Mouse (Mus musculus): ENCODE data around the gene Igsf3.

Gene Igsf3

DNA sequence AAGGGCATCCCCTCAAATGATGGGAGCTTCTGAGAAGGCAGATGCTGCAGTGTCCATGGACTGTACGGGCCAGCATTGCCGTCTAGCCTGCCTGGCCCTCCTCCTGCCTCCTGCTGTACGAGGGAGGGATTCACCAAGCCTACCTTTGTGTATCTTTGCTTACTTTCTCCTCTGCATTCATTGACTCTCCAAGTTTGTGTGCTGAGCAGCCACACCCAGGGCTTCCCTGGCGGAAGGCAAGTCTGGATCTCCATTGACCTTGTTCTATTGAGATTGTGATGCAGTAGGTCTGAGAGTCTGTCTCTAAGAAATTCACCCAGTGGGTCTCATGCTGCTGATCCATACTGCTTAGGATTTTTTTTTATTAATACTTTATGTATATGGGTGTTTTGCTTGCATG lies 70.4 kb downstream of the Igsf3 start:
- DNase-seq (ENCODE audit: low spot score), result no peak

DNA sequence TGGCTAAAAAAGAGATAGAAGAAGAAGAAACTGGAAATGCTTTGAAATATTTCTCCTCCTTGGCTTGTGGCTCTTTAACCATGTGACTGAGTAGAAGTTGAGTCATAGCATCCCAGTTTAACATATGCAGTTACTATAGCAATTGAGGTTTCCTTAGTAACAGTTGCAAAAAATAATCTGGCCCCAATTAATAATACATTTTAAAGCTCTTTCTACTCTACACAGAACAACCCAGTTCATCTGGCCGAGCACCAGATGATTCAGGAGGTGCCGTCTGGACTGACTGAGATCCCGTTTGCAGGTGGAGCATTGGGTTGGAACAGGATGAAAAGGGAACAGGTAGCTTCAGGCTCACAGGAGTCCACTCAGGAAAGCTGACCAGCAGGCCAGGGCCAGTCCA lies 71.9 kb downstream of the Igsf3 start:
- DNase-seq (ENCODE audit: low spot score), result no peak

DNA sequence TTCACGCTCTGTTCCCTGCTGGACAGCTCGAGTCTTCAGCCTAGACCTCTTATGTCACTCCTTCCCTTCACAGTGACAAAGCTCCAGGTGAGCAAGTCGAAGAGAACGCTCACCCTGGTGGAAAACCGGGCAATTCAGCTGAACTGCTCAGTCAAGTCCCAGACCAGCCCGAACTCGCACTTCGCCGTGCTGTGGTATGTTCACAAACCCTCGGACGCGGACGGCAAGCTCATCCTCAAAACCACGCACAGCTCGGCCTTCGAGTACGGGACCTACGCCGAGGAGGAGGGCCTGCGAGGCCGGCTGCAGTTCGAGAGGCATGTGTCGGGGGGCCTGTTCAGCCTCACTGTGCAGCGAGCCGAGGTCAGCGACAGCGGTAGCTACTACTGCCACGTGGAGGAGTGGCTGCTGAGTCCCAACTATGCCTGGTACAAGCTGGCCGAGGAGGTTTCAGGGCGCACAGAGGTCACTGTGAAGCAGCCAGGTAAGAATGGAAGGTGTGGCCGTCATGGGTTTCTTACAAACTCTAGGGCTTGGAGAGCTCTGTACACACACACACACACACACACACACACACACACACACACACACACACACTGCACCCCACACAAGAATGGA lies 74.0 kb downstream of the Igsf3 start:
- no peak for DNase-seq (ENCODE audit: low spot score)

DNA sequence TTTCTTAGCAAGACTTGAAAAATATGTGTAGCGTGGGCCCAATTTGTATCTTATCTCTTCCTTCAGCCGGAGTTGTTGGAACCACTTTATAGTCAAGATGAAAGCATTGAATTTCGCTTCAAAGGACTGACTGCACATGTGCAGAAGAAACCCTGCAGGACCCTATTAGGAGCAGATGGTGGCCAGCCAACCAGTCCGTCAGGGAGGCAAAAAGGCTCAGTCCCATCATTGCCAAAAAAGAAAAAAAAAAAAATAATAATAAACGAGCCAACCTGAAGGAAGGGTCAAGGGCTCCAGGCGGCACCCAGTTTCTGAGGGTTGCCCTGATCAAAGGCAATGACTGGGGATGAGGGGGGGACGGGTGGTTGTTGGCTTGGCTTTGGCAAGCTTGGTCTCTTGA lies 83.7 kb downstream of the Igsf3 start:
- DNase-seq (ENCODE audit: low spot score), result no peak

DNA sequence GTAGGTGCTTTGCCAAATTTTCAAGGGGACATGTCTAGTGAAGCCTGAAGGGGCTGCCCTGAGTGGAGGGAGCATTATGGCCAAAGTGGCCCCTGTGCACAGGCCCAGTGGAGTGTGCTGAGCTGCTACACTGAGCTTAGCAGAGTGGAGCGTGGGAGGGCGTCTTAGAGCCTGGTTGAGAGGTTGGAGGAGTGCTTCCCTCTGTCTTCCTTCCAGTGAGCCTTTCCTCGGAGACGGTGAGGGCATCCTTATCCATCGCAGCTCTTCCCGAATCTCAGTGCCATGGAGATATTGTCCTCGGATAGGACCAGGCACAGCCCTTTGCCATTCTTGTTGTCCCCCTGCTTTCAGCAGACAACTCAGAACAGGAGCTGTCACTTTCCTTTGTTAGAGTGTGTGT lies 84.2 kb downstream of the Igsf3 start:
- no peak for DNase-seq (ENCODE audit: low spot score)

DNA sequence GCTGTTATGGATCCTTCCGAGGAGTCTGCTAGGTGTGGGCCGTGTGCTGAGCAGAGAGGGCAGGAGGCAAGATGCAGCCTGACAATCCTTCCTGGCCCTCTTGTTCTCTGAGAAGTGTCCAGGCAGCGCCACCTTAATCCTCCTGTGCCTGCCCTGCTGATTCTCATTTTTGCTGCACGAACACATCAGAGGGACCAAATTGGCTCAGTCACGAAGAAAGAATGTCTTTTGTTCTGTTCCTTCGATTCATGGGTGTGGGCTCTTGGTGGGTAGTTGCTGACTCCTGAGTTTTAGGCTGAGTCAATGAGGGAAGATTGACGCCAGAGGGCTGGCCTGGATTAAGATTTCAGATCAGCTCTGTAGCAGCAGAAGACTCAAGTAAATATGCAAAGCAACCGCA lies 84.9 kb downstream of the Igsf3 start:
- DNase-seq (ENCODE audit: low spot score), result no peak

DNA sequence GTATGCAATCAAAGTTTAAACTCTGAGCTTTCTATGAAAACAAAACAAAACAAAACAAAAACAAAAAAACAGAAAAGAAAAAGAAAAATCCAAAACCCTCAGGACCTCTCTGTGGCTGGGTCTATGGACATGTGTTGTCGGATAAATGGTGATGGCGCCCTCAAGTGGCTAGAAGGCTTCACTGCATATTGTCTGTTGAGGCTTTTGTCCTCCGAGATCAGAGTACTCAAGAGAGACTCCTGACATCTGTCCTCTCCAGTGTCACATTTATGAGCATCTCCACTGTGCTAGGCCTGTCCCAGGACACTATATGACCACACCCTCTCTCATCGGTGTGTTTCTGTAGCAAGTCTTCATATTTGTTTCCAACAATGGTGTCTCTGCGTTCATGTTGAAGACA lies 85.4 kb downstream of the Igsf3 start:
- peak; percentile 49 for DNase-seq (ENCODE audit: low spot score)

DNA sequence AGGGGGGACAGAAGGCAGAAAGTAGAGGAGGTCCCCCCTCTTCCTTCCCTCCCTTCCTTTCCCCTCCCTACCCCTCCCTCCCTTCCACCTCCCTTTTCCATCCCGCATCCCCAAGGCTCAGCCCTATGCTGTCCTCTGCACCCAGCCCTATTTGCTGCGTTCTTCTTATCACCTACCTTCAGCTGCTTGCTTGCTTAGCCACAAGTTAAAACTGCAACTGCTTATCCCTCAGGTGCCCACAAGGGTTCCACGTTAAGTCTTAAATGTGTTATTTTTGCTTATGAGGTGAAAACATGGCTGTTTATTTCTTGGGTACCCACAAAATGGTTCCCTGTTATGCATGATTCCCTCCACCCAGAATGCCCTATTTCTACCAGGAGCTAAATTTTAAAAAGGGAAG lies 86.6 kb downstream of the Igsf3 start:
- no peak for DNase-seq (ENCODE audit: low spot score)

DNA sequence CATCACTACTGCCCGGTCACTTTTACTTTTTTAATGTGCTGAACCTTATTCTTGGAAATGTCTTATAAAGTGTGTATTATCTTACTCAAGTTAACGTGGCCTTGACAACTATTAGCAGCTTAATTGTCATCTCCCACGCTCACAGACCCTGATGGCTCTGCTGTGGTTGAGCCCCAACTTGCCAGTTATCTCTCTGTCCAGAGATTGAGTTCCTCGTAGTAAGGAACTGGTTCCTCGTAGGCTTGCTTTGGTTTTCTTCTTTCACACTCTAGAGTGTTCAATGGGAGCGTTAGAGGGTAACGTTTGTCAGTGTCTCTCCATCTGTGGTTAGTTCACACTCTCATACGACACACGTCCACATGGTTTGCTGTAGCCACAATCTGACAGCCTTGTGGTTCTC lies 92.8 kb downstream of the Igsf3 start:
- no peak for DNase-seq (ENCODE audit: low spot score)

DNA sequence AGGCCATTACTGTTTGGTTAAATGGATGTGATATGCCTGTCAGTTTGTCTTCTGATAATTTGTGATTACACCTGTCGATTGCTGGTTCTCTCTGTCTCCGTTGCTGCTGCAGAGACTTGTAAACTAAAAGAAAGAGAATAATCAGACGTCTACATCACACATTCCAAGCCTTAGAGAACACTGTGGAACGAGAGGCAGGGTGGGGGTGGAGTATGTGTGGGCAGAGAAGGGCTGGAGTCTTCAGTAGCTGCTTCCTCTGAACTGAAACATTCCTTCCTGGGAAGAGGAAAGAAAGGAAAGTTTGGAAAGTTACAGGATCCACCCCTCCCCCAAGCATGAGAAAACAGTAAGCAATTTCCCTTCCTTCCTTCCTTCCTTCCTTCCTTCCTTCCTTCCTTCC lies 95.0 kb downstream of the Igsf3 start:
- DNase-seq (ENCODE audit: low spot score), result no peak

DNA sequence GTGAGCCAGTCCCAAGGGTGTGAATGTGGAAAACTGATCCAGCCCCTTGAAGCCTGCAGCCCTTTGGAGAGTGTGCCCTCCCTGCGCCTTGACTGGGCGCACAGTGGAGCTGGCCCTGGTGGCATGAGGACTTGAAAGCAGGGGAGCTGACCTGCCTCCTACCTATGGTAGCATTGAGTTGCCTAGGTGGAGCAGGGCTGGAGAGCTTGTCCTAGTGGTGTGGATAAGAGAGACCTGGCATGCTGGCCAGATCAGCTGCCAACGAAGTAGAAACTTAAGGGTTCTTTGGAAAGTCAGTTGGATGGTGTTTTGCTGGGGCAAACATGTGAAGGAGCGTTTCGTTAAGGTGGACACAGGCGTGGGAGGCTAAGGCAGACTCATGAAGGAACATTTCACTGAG lies 105.1 kb downstream of the Igsf3 start:
- DNase-seq (ENCODE audit: low spot score), result no peak

DNA sequence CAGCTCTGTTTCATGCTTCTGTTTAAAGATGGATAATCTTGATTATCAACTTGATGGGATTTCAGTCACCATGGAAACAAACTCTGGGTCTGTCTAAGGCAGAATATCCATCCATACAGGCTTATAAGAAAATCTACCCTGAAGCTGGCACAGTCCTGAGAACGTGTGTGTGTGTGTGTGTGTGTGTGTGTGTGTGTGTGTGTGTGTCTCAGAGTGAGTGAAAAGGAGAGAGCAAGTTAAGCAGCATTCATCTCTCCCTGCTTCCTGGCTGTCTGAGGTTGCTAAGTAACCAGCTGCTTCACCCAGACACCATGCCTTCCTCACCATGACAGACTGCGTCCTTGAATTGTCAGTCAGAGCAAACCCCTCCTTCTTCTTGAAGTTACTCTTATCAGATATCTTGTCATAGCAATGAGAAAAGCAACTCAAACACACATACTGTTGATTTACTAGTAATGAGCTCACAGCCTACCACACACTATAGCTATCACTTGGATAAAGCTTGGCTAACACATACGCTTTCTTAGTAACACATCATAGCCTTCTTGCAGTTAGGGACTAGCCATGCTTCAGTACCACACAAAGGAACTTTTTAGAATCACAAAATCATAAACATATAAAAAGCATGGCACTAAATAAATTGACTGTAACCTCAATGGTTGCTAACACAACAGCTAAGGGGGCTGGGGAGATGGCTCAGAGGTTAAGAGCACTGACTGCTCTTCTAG lies 106.5 kb downstream of the Igsf3 start:
- DNase-seq (ENCODE audit: low spot score), result no peak

DNA sequence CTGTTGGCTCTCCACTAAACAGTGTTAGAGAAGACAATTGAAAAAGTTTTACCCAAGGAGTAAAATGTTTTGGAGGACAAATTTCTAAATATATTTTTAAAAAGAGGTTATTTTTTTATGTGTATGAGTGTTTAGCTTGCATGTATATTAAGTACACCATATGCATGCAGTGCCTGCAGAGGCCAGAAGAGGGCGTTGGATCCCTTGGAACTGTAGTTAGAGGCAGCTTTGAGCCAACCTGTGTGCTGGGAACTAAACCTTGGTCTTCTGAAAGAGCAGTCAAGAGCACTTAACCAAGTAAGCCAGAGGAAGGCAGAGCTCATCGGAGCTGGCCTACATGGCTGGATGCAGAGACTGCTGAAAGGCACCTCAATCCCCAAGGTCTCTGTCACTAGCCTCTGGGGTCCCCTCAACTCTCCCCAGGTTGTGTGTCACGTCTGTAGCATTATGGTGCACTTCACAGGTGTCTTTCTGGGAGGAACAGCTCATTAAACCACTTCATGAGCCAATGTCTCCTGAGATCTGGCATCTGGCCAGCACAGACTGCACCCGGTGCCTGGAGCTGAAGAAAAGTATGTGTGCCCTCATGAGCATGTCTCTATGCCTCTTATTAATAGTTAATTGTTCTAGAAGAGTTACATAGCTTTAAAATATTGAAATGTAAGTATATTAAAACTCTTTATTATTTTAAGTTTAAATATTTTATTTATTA lies 109.3 kb downstream of the Igsf3 start:
- no peak for DNase-seq (ENCODE audit: low spot score)

DNA sequence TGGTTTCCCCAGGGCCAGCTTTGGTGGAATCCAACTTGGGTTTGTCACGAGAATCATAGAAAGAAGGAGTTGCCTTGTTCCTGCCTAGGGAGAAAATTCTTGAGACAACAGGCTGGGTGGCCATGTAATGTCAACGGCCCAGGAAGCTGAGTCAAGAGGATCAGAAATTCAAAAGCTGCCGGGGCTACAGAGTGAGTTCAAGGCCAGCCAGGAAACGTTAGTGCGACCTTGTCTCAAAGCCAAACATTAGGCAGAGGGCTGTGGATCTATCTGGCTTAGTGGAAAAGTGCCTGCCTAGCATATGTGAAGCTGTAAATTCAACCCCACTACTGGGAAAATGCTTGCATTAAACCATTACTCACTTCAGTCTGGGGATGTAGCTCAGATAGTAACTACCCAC lies 110.6 kb downstream of the Igsf3 start:
- DNase-seq (ENCODE audit: low spot score), result no peak

DNA sequence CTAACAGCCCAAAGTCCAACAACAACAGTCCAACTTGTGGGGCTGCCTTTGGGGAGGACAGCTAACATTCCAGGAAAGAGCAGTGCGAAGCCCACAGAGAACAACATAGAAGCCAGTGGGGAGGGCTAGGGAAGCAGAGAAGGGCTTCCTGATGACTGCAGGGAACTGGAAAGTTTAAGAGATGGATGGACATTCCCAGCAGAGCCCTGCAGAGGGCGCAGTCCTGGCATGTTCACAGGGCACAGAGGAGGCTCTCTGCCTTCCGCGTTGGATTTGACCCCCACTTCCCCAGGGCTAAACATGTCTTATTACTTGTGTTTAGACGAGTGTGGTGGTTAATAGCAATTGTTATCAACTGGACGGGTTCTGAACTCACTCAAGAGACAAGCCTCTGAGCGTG lies 111.3 kb downstream of the Igsf3 start:
- no peak for DNase-seq (ENCODE audit: low spot score)

DNA sequence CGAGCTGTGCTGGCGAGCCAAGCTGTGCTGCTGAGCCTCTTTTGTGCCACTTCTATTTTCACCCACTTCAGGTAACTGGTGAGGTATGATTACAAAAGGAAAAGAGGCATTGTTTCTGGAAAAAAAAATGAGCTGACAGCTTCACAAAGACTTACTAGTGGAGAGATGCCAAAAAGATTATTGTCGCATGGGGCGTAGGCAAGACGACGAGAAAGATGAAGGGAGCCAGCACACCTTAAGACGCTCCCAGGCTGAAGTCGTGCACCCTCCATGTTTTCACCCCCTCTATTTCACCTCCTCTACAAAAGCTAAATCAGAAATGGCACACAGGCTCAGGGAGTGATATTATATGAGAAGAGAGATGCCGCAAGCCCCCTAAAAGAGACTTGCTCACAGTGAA lies 113.6 kb downstream of the Igsf3 start:
- no peak for DNase-seq (ENCODE audit: low spot score)

DNA sequence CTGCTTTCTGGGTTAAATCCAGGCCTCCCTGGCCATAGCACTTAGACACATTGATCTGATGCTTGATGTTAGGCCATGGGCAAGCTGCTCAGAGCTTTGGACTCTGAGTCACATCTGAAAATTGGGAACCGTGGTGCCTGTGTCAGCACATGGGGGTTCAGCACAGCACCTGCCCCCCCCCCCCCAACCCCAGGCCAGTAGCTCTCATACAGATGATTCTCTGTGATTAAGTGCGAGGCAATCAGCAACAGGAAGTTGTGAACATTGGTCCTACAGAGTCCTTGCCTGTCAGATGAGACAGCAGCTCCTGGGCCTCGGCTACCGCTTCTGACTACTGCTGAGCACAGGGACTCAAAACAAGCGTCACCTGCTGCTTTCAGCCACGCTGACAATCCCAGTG lies 116.0 kb downstream of the Igsf3 start:
- DNase-seq (ENCODE audit: low spot score), result no peak

DNA sequence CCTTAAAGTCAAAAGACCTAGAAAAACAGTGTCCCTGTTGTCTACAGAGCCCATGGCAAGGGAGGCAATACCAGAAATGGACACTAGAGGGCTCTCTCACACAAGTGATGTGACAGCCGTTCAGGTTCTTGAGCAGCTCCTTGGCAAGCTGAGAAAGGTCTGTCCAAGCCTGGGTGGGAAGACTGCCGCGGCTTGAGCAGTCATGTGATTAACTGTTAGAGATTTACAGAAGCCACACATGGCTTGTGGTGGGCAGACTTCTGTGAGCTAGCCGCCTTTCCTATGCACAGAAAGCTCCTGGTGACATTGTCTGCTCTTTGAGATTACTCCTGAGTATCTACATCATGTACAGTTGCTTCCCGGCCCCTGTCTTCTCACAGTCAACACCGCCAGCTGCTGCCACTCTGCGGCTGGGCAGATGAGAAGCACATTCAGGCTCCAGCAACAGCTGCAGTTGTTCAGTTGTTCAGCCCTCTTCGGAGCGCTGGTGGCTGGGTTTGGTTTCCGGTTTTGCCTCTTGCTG lies 117.1 kb downstream of the Igsf3 start:
- DNase-seq (ENCODE audit: low spot score), result peak; percentile 80

DNA sequence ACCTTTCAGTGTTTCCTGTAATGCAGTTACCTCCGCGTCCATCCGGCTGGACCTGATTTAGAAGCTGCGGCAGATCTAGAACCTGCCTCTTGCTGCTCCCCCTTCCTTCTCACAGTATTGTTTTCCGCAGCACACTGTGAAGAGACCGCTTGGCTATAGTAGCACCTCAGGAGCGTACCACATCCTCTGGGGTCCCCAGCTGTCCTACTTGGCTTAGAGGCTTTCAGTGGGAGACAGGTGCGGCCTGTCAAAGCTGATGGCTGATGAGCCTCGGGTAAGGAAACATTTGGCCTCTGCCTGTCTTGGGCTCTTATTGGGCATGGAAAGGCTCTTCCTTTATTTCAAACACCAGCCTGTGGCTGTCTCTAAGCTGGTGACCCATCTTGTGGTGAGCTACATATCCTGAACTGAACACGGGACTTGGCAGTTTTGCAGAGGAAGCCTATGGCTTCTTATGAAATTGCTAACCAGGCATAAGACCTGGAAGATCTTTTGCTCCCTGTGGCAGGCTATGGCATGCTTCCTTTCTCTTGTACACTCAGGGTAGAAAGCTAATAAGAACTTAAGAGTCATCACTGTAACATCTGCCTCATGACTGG lies 120.6 kb downstream of the Igsf3 start:
- no peak for DNase-seq (ENCODE audit: low spot score)

DNA sequence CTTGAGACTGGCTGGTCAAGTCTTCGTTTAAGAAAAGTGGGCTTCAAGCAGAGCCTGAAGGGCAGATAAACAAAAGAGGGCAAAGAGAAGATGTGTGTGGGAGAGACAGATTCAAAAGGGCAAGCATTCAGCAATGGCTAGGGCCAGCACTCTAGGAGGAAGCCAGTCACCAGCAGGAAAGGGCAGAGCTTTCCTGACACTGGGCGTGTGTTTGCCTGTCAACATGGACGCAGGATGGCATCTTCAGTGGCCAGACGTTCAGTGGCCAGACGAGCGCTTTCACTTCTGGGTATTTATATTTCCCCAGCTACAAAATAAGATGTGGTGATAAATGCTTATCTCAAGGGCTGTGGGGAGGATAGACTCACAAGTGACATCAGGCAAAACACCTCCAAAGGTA lies 123.0 kb downstream of the Igsf3 start:
- no peak for DNase-seq (ENCODE audit: low spot score)

DNA sequence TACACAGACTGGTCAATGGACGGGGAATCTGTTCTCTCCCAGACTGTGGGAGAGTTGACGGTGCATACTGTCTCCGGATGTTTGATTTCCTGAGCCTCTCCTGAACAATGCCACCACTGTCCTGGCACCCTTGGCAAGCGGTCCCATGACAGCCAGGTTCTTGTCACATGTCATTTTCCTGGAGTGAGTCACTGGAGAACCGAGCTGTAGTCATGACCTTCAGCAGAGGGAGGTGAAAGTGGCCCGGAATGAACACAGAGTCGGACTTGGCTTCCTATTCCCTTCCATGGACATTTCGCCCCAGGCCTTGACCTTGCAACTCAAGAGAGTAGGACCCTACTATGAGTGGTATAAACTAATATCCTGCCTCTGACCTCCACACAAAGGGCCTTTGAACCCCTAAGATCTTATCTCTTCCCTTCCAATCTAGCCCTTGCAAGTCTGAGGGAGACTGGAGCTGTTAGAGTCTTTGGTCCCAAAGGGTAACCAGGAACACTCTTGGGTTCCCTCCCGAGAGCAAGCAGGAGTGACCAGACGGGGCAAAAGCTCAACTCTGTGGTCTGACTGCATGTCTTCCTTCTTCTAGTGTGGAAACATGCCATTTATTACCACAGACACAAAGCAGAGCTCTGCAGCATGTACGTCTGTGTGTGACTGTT lies 123.6 kb downstream of the Igsf3 start:
- DNase-seq (ENCODE audit: low spot score), result no peak

DNA sequence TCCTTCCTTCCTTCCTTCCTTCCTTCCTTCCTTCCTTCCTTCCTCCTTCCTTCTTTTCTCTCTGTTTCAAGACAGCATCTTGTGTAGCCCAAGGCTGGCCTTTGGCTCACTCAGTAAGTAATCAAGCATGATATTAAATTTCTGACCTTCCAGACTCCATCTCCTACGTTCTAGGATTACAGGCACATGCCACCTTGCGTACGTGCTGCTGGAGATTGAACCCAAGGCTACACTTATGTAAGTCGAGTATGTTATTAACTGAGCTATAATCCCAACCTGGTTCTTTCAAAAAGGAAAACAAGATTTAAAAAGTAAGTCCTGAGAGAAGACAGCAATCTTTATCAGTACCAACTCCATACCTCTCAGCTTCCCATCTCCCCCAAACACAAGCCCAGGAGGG lies 124.7 kb downstream of the Igsf3 start:
- no peak for DNase-seq (ENCODE audit: low spot score)

Data from testis, postnatal 14 days (tissue).